Mouse (Mus musculus) fat pad, adult 2 months (tissue): Measurements from ENCODE around the gene Nipsnap1.
A peak's percentile ranks its signal among the peaks of the same experiment; 100 is the strongest.

Experiments used
- DNase-seq: peaks from one replicate; pipeline ENCODE4 v3.0.0-alpha.2; 2011; ENCODE audit warnings: low read depth, low spot score; ENCODE audit errors: extremely low read depth

The Nipsnap1 gene

GRCm38 (mm10) chr11:4865645-4866251 lies 8.0 kb upstream of the Nipsnap1 start:
- no peak for DNase-seq

GRCm38 (mm10) chr11:4874551-4874950 lies 800 bp downstream of the Nipsnap1 start:
- no peak for DNase-seq

DNA sequence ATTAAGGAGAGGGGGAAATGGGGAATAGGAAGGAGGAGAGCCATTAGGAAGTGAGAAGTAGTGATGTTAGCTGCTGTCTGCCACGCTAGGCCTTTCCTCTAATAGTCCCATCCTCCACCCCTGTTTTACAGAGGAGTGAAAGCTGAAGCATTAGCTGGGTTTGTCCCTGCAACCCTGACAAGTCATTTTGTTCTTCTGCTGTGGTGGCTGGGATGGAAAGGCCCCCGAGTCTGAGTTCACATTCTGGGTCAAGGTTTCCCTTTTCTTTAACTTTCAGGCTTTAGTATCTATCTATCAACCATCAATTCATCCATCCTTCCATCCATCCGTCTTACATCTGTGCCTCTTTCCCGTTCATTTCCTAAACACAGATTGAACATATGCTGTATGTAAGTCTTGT lies 7.3 kb downstream of the Nipsnap1 start:
- no peak for DNase-seq

DNA sequence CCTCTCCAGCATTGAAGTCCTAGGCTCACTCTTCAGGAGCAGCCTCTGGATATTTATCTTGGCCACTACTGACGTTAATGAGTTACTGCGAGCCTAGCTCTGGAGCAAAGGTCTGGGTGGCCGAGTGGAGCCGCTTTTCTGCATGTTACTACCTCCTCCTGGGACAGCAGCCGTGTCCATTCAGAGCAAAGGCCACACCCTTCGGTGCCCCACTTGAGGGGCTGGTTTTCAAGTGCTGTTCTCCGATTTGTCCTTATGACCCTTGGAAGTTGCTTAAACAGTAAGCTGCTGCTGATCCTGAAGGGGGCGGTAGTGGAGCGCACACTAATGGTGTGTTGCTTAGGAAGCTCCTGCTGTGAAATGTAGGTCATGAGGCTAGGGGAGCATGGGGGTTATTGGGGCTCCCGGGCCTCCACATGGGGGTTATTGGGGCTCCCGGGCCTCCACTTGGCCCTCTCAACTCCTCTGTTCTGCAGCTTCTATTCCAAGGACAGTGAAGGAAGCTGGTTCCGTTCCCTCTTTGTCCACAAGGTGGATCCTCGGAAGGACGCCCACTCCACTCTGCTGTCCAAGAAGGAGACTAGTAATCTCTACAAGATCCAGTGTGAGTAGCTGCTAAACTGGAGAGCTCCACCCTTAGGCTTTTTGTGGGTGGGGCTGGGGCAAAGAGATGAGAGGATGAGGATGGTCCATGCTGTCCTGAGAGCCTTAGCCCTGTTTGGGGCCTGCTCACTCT lies 9.3 kb downstream of the Nipsnap1 start:
- DNase-seq = peak; percentile 64

GRCm38 (mm10) chr11:4885385-4885903 lies 11.7 kb downstream of the Nipsnap1 start:
- no peak for DNase-seq

- no peak for DNase-seq
Observed at GRCm38 (mm10) chr11:4886987-4887386, 13.2 kb downstream of the Nipsnap1 start.

DNA sequence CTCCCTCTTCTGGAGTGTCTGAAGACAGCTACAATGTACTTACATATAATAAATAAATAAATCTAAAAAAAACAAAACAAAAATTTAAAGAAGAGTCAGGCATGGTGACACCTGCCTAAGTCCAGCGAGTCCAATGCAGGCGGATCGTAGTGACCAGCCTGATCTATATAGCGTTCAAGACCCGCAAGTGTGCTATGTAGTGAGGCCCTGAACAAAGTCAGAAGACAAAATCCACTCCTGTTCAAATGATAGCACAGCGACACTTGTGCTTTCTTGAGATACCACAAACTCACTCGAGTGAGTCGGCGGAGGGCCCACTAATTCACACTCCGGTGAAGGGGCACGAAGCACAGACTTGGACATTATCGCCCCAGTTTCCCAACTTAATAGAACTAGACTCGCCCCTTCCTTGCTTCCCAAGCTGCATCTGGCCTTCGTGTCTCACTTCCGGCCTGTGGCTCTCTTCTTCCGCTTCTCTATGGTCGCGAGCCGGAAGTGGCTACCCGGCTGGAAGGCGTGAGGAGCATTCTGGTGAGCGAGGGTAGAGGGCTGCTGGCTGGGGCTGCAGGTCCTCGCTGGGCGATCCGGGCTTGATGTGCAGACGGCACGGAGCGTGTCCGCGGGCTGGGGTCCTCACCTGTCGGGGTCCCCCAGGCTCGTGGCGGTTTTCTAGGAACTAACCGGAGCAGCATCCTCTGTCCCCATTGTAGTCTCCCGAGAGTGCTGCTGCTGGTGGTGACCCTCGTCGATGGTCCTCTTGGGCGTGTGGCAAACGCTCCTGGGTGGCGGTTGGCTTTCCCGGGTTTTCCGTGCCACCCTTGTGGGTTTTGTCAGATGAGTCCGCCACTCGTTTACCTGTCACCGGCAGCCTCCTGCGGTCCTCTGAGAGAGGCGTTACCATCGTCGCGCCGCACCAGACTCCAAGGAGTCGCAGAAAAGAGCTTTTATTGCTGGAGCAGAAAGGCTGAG lies 21.4 kb downstream of the Nipsnap1 start, which contains the start of gene Thoc5:
TSS of gene Thoc5 (plus strand) at position 473 of the 969 bp plus-strand sequence.
- DNase-seq = no peak

DNA sequence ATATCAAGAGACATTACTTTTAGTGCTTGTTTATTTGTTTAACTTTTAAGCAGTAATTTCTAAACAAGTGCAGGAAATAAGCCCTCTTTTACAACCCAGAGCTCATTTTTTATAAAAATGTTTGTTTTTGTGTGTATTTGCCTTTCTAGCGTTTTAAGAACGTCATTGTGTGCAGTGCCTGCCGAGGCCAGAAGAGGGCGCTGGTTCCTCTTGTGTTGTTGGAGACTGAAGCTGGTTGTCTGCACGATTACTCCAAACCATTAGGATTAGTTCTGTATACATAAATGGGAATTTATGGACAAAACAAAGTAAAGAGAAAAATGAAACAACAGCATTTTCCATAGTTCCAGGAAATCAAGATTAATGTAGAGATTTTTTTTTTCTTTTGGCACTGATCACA lies 26.7 kb downstream of the Nipsnap1 start:
- DNase-seq = no peak

DNA sequence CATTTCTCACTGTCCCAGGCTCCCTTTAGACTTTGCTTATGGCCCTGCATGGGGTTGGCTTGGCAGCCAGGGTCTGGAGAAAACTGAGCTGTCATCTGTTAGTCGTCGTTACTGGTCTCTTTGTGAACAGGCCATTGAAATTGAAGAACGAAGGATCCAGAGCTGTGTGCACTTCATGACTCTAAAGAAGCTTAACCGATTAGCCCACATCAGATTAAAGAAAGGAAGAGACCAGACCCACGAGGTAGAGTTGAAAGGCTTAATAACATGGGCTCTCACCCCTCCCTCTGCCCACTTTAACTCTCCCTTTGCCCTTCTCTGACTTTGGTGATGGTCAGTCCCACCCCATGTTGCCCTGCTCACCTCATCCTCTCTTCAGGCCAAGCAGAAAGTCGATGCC lies 28.2 kb downstream of the Nipsnap1 start:
- DNase-seq = no peak

- no peak for DNase-seq
Observed at GRCm38 (mm10) chr11:4906231-4906630, 32.5 kb downstream of the Nipsnap1 start.

- no peak for DNase-seq
Observed at GRCm38 (mm10) chr11:4916068-4916467, 42.3 kb downstream of the Nipsnap1 start.

DNA sequence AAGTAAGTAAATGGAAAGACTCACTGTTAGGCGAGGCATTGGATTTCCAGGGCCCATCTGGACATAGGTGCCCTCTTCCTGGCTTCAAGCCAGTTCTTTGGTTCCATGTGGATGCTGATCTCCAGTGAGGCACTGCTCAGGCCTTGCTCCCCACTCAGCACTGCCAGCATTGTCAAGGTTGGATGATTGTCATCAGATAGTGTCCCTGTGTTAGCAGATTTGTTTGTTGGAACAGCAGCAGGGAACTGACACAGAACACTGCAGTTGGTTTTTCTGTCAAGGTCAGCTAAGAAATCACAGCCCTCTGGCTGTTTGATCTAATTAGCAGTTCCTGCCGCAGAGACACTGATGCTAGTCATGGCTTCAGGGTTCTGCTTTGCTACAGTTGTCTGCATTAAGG lies 47.5 kb downstream of the Nipsnap1 start:
- DNase-seq = no peak

GRCm38 (mm10) chr11:4921751-4922150 lies 48.0 kb downstream of the Nipsnap1 start:
- no peak for DNase-seq

- DNase-seq = no peak
Observed at GRCm38 (mm10) chr11:4927224-4927623, 53.5 kb downstream of the Nipsnap1 start.

DNA sequence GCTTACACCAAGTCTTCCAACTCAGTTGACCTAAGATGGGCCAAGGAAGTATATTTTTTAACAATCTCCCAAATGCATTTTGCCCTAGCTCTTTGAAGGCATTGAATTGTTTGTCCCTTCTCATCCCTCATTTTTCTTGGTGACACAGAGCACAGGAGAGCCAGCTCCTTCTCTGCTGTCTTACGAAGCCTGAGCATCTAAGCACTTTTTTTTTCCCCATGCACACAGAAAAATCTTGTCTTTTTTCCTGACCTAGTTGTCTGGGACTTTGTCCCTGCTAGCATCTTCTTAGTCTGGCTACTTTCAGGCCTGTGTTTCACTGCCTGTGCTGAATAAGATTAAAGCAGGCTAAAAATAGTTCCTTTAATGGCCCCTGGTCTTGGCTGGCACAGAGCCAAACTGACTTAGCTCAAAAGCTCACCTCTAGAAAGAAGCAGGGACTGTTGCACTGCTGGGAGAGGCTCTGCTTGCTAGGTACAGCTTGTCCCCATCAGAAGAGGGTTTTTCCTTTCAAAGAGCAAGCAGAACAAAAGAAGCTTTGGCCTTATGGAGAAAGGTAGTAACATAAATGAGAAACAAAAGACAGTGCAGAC lies 57.4 kb downstream of the Nipsnap1 start:
- DNase-seq = no peak

DNA sequence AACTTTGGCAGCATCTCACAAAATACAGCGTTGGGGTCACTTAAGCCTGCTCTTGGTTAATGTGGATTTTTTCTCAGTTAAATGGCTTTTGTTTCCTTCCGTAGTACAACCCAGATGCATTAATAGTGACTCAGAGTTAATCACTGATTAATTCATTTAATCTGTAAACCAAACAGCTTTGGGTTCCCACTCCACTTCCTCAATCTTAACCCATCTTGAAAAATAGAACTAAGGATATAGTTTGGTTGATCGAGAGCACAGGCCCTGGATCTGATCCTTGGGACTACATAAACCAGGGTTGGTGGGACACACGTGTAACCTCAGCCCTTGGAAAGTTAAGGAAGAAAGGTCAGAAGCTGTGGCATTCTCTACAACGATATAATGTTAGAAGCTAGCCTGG lies 62.5 kb downstream of the Nipsnap1 start:
- DNase-seq = no peak
